Mouse (Mus musculus): ENCODE measurements around the gene Ern1.
A peak's percentile ranks its signal among the peaks of the same experiment; 100 is the strongest.
"Not testable (repeated sequence)": the region's sequence is repeated elsewhere in the genome, so short reads cannot be mapped to it uniquely, and the experiment has no call there.

Gene Ern1

GRCm38 (mm10) chr11:106502631-106503424, 15.2 kb upstream of the Ern1 start:
- no peak for DNase-seq (ENCODE audit: low spot score in 2 of 2)

- no peak for DNase-seq (ENCODE audit: low spot score in 2 of 2)
These were observed 14.5 kb upstream of the Ern1 start for GRCm38 (mm10) chr11:106502159-106502505.

GRCm38 (mm10) chr11:106501308-106502158, 13.9 kb upstream of the Ern1 start:
- peak; percentile 60 to 65 for DNase-seq (ENCODE audit: low spot score in 2 of 2)

- peak; percentile 75 to 93 for DNase-seq (ENCODE audit: low spot score in 2 of 2)
These were observed 13.0 kb upstream of the Ern1 start for GRCm38 (mm10) chr11:106500393-106501307.

GRCm38 (mm10) chr11:106498739-106499379, 11.2 kb upstream of the Ern1 start:
- DNase-seq (ENCODE audit: low spot score in 2 of 2): no peak

- no peak for DNase-seq (ENCODE audit: low spot score in 2 of 2)
These were observed 10.3 kb upstream of the Ern1 start for GRCm38 (mm10) chr11:106497926-106498325.

GRCm38 (mm10) chr11:106497009-106497408, 9.4 kb upstream of the Ern1 start:
- not testable (repeated sequence) for DNase-seq (ENCODE audit: low spot score in 2 of 2)

- DNase-seq (ENCODE audit: low spot score in 2 of 2): no peak
These were observed 5.5 kb upstream of the Ern1 start for GRCm38 (mm10) chr11:106492984-106493669.

- DNase-seq (ENCODE audit: low spot score in 2 of 2): no peak
These were observed 3.7 kb upstream of the Ern1 start for GRCm38 (mm10) chr11:106491393-106491792.

GRCm38 (mm10) chr11:106490600-106490999, 2.9 kb upstream of the Ern1 start:
- DNase-seq (ENCODE audit: low spot score in 2 of 2): not testable (repeated sequence)

- no peak for DNase-seq (ENCODE audit: low spot score in 2 of 2)
These were observed 2.4 kb upstream of the Ern1 start for GRCm38 (mm10) chr11:106490057-106490456.

GRCm38 (mm10) chr11:106489036-106489693, 1.5 kb upstream of the Ern1 start:
- no peak for DNase-seq (ENCODE audit: low spot score in 2 of 2)

- no peak for DNase-seq (ENCODE audit: low spot score in 2 of 2)
These were observed 492 bp upstream of the Ern1 start for GRCm38 (mm10) chr11:106488126-106488561.

- no peak for DNase-seq (ENCODE audit: low spot score in 2 of 2)
These were observed 553 bp downstream of the Ern1 start for GRCm38 (mm10) chr11:106486866-106487732.

GRCm38 (mm10) chr11:106486042-106486865, 1.4 kb downstream of the Ern1 start:
- DNase-seq (ENCODE audit: low spot score in 2 of 2): no peak

GRCm38 (mm10) chr11:106485611-106486010, 2.0 kb downstream of the Ern1 start:
- no peak for DNase-seq (ENCODE audit: low spot score in 2 of 2)

- DNase-seq (ENCODE audit: low spot score in 2 of 2): no peak
These were observed 2.8 kb downstream of the Ern1 start for GRCm38 (mm10) chr11:106484875-106485274.

GRCm38 (mm10) chr11:106482867-106483266, 4.8 kb downstream of the Ern1 start:
- no peak for DNase-seq (ENCODE audit: low spot score in 2 of 2)

Measured in urinary bladder, adult 18-20 months (tissue).